Mouse (Mus musculus): Measurements from ENCODE around the gene Ankrd11. TPM values are rescaled to one million over a fixed set of nuclear protein-coding genes. Genes with fewer than 3 reads are reported as not detected.

Ankrd11 gene
- polyA plus RNA-seq, 1 experiment: 56.4 TPM

GRCm38 (mm10) chr8:123037487-123037886 lies 4.6 kb downstream of the Ankrd11 start:
- Histone ChIP-seq H3K79me2 (ENCODE audit: control insufficient read depth, insufficient read depth) (peaks cover 86% of the 10 kb centered on the region), H3K4me3 (no peak overlapping the region), H3K4me2 (ENCODE audit: low read depth) (peak overlapping the region; percentile 32), H3K27me3 (ENCODE audit: control insufficient read depth, insufficient read depth, insufficient read length) (no peaks in the 10 kb centered on the region), H3K36me3 (ENCODE audit: control insufficient read depth, insufficient read depth) (no peaks in the 10 kb centered on the region), H3ac (ENCODE audit: control insufficient read depth, insufficient read length) (no peak overlapping the region)
- no peak for TF ChIP-seq USF1 (IDR thresholded peaks at IDR 0.05; ENCODE audit: low read depth)
- no peak for TF ChIP-seq E2F4 (IDR thresholded peaks at IDR 0.05; ENCODE audit: insufficient read depth)
- TF ChIP-seq MAX (IDR thresholded peaks at IDR 0.05; ENCODE audit: low read depth): no peak
- TF ChIP-seq SRF (IDR thresholded peaks at IDR 0.05; ENCODE audit: control insufficient read depth, insufficient read length, low read depth): no peak
- TF ChIP-seq TCF3 (IDR thresholded peaks at IDR 0.05; ENCODE audit: insufficient read length, low read depth): no peak
- TF ChIP-seq POLR2AphosphoS2 (IDR thresholded peaks at IDR 0.05; ENCODE audit: insufficient read length, low read depth): no peak
- TF ChIP-seq MYOD1 (IDR thresholded peaks at IDR 0.05; ENCODE audit: control insufficient read depth in 1 of 3, insufficient read length in 2 of 3, low read depth in 2 of 3): no peak
- TF ChIP-seq REST (IDR thresholded peaks at IDR 0.05; ENCODE audit: insufficient read depth, insufficient read length): no peak
- no peak for TF ChIP-seq MYOG (IDR thresholded peaks at IDR 0.05; ENCODE audit: control insufficient read depth in 1 of 3, insufficient read depth in 1 of 3, insufficient read length in 2 of 3, low read depth in 2 of 3)
- TF ChIP-seq POLR2A (IDR thresholded peaks at IDR 0.05; ENCODE audit: insufficient read length, low read depth): no peak

DNA sequence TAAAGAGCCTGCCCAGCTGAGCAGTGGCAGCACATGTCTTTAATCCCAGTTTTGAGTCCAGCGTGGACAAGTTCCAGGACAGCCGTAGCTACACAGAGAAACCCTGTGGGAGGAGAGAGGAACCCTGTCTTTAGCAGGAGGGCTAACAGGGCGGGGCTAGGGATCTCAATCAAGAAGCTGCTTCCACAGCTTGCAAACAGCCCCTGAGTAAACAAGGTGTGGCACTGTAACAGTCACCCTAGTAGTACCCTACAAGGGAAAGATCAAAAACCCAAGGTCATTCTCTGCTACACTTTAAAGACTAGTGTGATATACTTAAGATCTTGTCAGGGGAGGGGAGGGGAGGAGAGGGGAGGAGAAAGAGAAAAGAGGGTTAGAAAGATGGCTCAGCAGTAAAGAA lies 5.1 kb downstream of the Ankrd11 start:
- peaks cover 91% of the 10 kb centered on the region for H3K79me2 ChIP-seq (ENCODE audit: control insufficient read depth, insufficient read depth)
- H3K27me3 ChIP-seq (ENCODE audit: control insufficient read depth, insufficient read depth, insufficient read length): no peaks in the 10 kb centered on the region
- H3K4me2 ChIP-seq (ENCODE audit: low read depth): peak overlapping the region; percentile 32
- no peak overlapping the region for H3ac ChIP-seq (ENCODE audit: control insufficient read depth, insufficient read length)
- no peak overlapping the region for H3K4me3 ChIP-seq
- no peak for TF ChIP-seq REST (IDR thresholded peaks at IDR 0.05; ENCODE audit: insufficient read depth, insufficient read length)
- no peak for TF ChIP-seq E2F4 (IDR thresholded peaks at IDR 0.05; ENCODE audit: insufficient read depth)
- no peak for TF ChIP-seq MAX (IDR thresholded peaks at IDR 0.05; ENCODE audit: low read depth)
- TF ChIP-seq POLR2AphosphoS2 (IDR thresholded peaks at IDR 0.05; ENCODE audit: insufficient read length, low read depth): no peak
- H3K36me3 ChIP-seq (ENCODE audit: control insufficient read depth, insufficient read depth): no peaks in the 10 kb centered on the region

- H3K4me3 ChIP-seq: no peak overlapping the region
- no peak overlapping the region for H3K4me2 ChIP-seq (ENCODE audit: low read depth)
- no peaks in the 10 kb centered on the region for H3K27me3 ChIP-seq (ENCODE audit: control insufficient read depth, insufficient read depth, insufficient read length)
- peaks cover 99% of the 10 kb centered on the region for H3K79me2 ChIP-seq (ENCODE audit: control insufficient read depth, insufficient read depth)
- H3K36me3 ChIP-seq (ENCODE audit: control insufficient read depth, insufficient read depth): no peaks in the 10 kb centered on the region
- H3ac ChIP-seq (ENCODE audit: control insufficient read depth, insufficient read length): no peak overlapping the region
- TF ChIP-seq USF1 (IDR thresholded peaks at IDR 0.05; ENCODE audit: low read depth) (no peak), MAX (IDR thresholded peaks at IDR 0.05; ENCODE audit: low read depth) (no peak), POLR2AphosphoS2 (IDR thresholded peaks at IDR 0.05; ENCODE audit: insufficient read length, low read depth) (no peak), CEBPB (IDR thresholded peaks at IDR 0.05; ENCODE audit: insufficient read depth, poor library complexity, severe bottlenecking) (no peak), MYOD1 (IDR thresholded peaks at IDR 0.05; ENCODE audit: control insufficient read depth in 1 of 3, insufficient read length in 2 of 3, low read depth in 2 of 3) (no peak), SRF (IDR thresholded peaks at IDR 0.05; ENCODE audit: control insufficient read depth, insufficient read length, low read depth) (no peak), REST (IDR thresholded peaks at IDR 0.05; ENCODE audit: insufficient read depth, insufficient read length) (no peak), TCF3 (IDR thresholded peaks at IDR 0.05; ENCODE audit: insufficient read length, low read depth) (no peak), TCF12 (IDR thresholded peaks at IDR 0.05; ENCODE audit: insufficient read depth, poor library complexity, severe bottlenecking) (no peak), E2F4 (IDR thresholded peaks at IDR 0.05; ENCODE audit: insufficient read depth) (no peak), MYOG (IDR thresholded peaks at IDR 0.05; ENCODE audit: control insufficient read depth in 1 of 3, insufficient read depth in 1 of 3, insufficient read length in 2 of 3, low read depth in 2 of 3) (no peak), POLR2A (IDR thresholded peaks at IDR 0.05; ENCODE audit: insufficient read length, low read depth) (no peak)
Measured at GRCm38 (mm10) chr8:123034171-123034570, 7.9 kb downstream of the Ankrd11 start.

DNA sequence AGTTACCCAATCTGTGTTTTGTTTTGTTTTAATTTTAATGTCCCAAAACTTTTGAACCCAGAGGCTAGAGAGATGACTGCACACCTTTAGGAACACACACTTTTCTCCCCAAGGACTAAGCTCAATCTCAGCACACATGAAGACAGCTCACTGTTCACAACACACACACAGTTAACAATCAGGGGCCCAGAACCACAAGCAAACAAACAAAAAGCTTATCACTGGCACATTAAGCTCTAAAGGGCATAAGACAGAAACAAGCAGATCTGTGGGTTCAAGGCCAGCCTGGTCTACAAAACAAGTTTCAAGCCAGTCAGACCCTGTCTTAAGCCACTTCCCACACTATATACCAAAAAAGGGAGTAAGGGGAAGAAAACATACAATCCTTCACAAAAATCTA lies 8.6 kb downstream of the Ankrd11 start:
- Histone ChIP-seq H3K79me2 (ENCODE audit: control insufficient read depth, insufficient read depth) (peaks cover 99% of the 10 kb centered on the region), H3K4me2 (ENCODE audit: low read depth) (no peak overlapping the region), H3ac (ENCODE audit: control insufficient read depth, insufficient read length) (no peak overlapping the region), H3K36me3 (ENCODE audit: control insufficient read depth, insufficient read depth) (no peaks in the 10 kb centered on the region), H3K4me3 (no peak overlapping the region), H3K27me3 (ENCODE audit: control insufficient read depth, insufficient read depth, insufficient read length) (no peaks in the 10 kb centered on the region)
- TF ChIP-seq USF1 (IDR thresholded peaks at IDR 0.05; ENCODE audit: low read depth): no peak
- no peak for TF ChIP-seq SRF (IDR thresholded peaks at IDR 0.05; ENCODE audit: control insufficient read depth, insufficient read length, low read depth)
- no peak for TF ChIP-seq MYOD1 (IDR thresholded peaks at IDR 0.05; ENCODE audit: control insufficient read depth in 1 of 3, insufficient read length in 2 of 3, low read depth in 2 of 3)
- TF ChIP-seq MAX (IDR thresholded peaks at IDR 0.05; ENCODE audit: low read depth): no peak
- TF ChIP-seq REST (IDR thresholded peaks at IDR 0.05; ENCODE audit: insufficient read depth, insufficient read length): no peak

- no peak for TF ChIP-seq MYOD1 (IDR thresholded peaks at IDR 0.05; ENCODE audit: control insufficient read depth in 1 of 3, insufficient read length in 2 of 3, low read depth in 2 of 3)
- no peak for TF ChIP-seq MAX (IDR thresholded peaks at IDR 0.05; ENCODE audit: low read depth)
- no peak for TF ChIP-seq REST (IDR thresholded peaks at IDR 0.05; ENCODE audit: insufficient read depth, insufficient read length)
- TF ChIP-seq USF1 (IDR thresholded peaks at IDR 0.05; ENCODE audit: low read depth): no peak
- TF ChIP-seq SRF (IDR thresholded peaks at IDR 0.05; ENCODE audit: control insufficient read depth, insufficient read length, low read depth): no peak
- no peak for TF ChIP-seq MYOG (IDR thresholded peaks at IDR 0.05; ENCODE audit: control insufficient read depth in 1 of 3, insufficient read depth in 1 of 3, insufficient read length in 2 of 3, low read depth in 2 of 3)
- TF ChIP-seq E2F4 (IDR thresholded peaks at IDR 0.05; ENCODE audit: insufficient read depth): no peak
- no peak for TF ChIP-seq TCF3 (IDR thresholded peaks at IDR 0.05; ENCODE audit: insufficient read length, low read depth)
- no peak for TF ChIP-seq POLR2A (IDR thresholded peaks at IDR 0.05; ENCODE audit: insufficient read length, low read depth)
- no peak for TF ChIP-seq POLR2AphosphoS2 (IDR thresholded peaks at IDR 0.05; ENCODE audit: insufficient read length, low read depth)
- TF ChIP-seq TCF12 (IDR thresholded peaks at IDR 0.05; ENCODE audit: insufficient read depth, poor library complexity, severe bottlenecking): no peak
- no peak for TF ChIP-seq CEBPB (IDR thresholded peaks at IDR 0.05; ENCODE audit: insufficient read depth, poor library complexity, severe bottlenecking)
- no peaks in the 10 kb centered on the region for H3K36me3 ChIP-seq (ENCODE audit: control insufficient read depth, insufficient read depth)
- no peak overlapping the region for H3K4me2 ChIP-seq (ENCODE audit: low read depth)
- peaks cover 99% of the 10 kb centered on the region for H3K79me2 ChIP-seq (ENCODE audit: control insufficient read depth, insufficient read depth)
- H3K27me3 ChIP-seq (ENCODE audit: control insufficient read depth, insufficient read depth, insufficient read length): no peaks in the 10 kb centered on the region
- H3K4me3 ChIP-seq: no peak overlapping the region
- no peak overlapping the region for H3ac ChIP-seq (ENCODE audit: control insufficient read depth, insufficient read length)
Measured at GRCm38 (mm10) chr8:123032730-123033129, 9.3 kb downstream of the Ankrd11 start.

Data from myocyte (in vitro differentiated cells).